Mouse (Mus musculus) gastrocnemius, postnatal 4 days (tissue): Measurements from ENCODE around the gene Tcf20. TPM values are rescaled to one million over a fixed set of nuclear protein-coding genes. Genes with fewer than 3 reads are reported as not detected.
"Not testable (repeated sequence)": the region's sequence is repeated elsewhere in the genome, so short reads cannot be mapped to it uniquely, and the experiment has no call there.

Experiments used
- DNase-seq, 2 experiments: peaks; one replicate each; pipeline ENCODE4 v3.0.0; 2021 to 2022; ENCODE audit warnings: low spot score in 2 of 2, mixed read lengths in 2 of 2
- total RNA-seq, 2 experiments: library from RNA; stranded (reverse); gene quantifications; 2 replicates each; pipeline ENCODE4 v1.2.3; 2021

The Tcf20 gene
- total RNA-seq, 2 experiments from 2014 or later: 51.0 to 58.8 TPM

GRCm38 (mm10) chr15:82902521-82902920 is 85.2 kb downstream of the Tcf20 start:
- no peak for DNase-seq

GRCm38 (mm10) chr15:82901306-82901705 is 86.4 kb downstream of the Tcf20 start:
- DNase-seq: no peak

GRCm38 (mm10) chr15:82900331-82900730 is 87.3 kb downstream of the Tcf20 start:
- no peak for DNase-seq

- peak; percentile 75 to 85 for DNase-seq
Measured at GRCm38 (mm10) chr15:82899676-82900301, 87.9 kb downstream of the Tcf20 start.

- DNase-seq: peak in 1 of 2 experiments; percentile 45
Measured at GRCm38 (mm10) chr15:82898740-82899675, 88.7 kb downstream of the Tcf20 start.

- DNase-seq: no peak
Measured at GRCm38 (mm10) chr15:82898141-82898739, 89.4 kb downstream of the Tcf20 start.

GRCm38 (mm10) chr15:82896336-82896735 is 91.3 kb downstream of the Tcf20 start:
- no peak for DNase-seq

GRCm38 (mm10) chr15:82890470-82890869 is 97.2 kb downstream of the Tcf20 start:
- no peak for DNase-seq

- DNase-seq: no peak
Measured at GRCm38 (mm10) chr15:82889426-82889825, 98.2 kb downstream of the Tcf20 start.

GRCm38 (mm10) chr15:82888466-82888865 is 99.2 kb downstream of the Tcf20 start:
- DNase-seq: no peak

- no peak for DNase-seq
Measured at GRCm38 (mm10) chr15:82877309-82877708, 110.4 kb downstream of the Tcf20 start.

GRCm38 (mm10) chr15:82876863-82877262 is 110.8 kb downstream of the Tcf20 start:
- no peak for DNase-seq

GRCm38 (mm10) chr15:82872037-82872436 is 115.6 kb downstream of the Tcf20 start:
- no peak for DNase-seq

GRCm38 (mm10) chr15:82866286-82866685 is 121.4 kb downstream of the Tcf20 start:
- DNase-seq: not testable (repeated sequence)

GRCm38 (mm10) chr15:82863674-82864073 is 124.0 kb downstream of the Tcf20 start:
- no peak for DNase-seq

GRCm38 (mm10) chr15:82856652-82857378 is 130.9 kb downstream of the Tcf20 start:
- DNase-seq: no peak

- DNase-seq: no peak
Measured at GRCm38 (mm10) chr15:82856065-82856464, 131.6 kb downstream of the Tcf20 start.

- no peak for DNase-seq
Measured at GRCm38 (mm10) chr15:82839146-82839545, 148.5 kb downstream of the Tcf20 start.

GRCm38 (mm10) chr15:82829917-82830316 is 157.8 kb downstream of the Tcf20 start:
- no peak for DNase-seq

GRCm38 (mm10) chr15:82825866-82826265 is 161.8 kb downstream of the Tcf20 start:
- no peak for DNase-seq

- DNase-seq: no peak
Measured at GRCm38 (mm10) chr15:82822347-82822746, 165.3 kb downstream of the Tcf20 start.
